Mouse (Mus musculus): ENCODE data around the gene B4galnt3. TPM values are rescaled to one million over a fixed set of nuclear protein-coding genes. Genes with fewer than 3 reads are reported as not detected.
A peak's percentile ranks its signal among the peaks of the same experiment; 100 is the strongest.

B4galnt3 gene
- total RNA-seq, 2 experiments from 2014 or later = not detected

GRCm38 (mm10) chr6:120188376-120189235, 105.8 kb downstream of the B4galnt3 start:
- peak; percentile 49 for ATAC-seq (replicated peaks; ENCODE audit: poor library complexity, severe bottlenecking)

DNA sequence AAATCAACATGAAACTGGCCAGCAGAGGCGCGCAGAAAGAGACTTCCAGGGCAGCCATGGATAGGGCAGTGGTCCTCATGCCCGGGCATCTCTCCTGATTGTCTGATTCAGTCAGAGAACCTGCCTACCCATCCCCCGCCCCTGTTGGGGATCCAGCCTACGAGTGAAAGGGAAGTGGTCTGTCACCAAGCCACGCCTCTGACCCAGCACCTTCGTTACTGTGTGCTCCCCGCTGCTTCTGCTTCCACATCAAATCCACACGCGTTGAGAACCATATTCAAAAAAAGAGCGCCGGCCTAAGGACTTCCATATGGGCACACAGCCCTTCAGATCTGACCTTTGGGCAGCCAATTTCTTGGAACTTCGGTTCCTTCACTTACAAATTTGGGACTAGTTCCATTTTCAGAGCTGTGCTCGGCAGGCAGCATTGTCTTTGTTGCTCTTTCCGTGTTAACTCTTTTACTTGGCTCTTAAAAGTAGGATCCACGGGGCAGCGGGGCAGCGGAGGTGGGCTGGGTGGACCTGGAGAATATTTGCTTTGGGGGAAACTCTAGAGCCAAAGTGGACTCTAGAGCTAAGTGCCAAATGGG, 106.7 kb downstream of the B4galnt3 start:
- peak; percentile 93 for ATAC-seq (replicated peaks; ENCODE audit: poor library complexity, severe bottlenecking)

- ATAC-seq (replicated peaks; ENCODE audit: poor library complexity, severe bottlenecking) = no peak
Observed at GRCm38 (mm10) chr6:120186594-120186993, 107.8 kb downstream of the B4galnt3 start.

- ATAC-seq (replicated peaks; ENCODE audit: poor library complexity, severe bottlenecking) = no peak
Observed at GRCm38 (mm10) chr6:120185756-120186155, 108.6 kb downstream of the B4galnt3 start.

GRCm38 (mm10) chr6:120185012-120185730, 109.2 kb downstream of the B4galnt3 start:
- no peak for ATAC-seq (replicated peaks; ENCODE audit: poor library complexity, severe bottlenecking)

- ATAC-seq (replicated peaks; ENCODE audit: poor library complexity, severe bottlenecking) = no peak
Observed at GRCm38 (mm10) chr6:120183771-120184170, 110.6 kb downstream of the B4galnt3 start.

DNA sequence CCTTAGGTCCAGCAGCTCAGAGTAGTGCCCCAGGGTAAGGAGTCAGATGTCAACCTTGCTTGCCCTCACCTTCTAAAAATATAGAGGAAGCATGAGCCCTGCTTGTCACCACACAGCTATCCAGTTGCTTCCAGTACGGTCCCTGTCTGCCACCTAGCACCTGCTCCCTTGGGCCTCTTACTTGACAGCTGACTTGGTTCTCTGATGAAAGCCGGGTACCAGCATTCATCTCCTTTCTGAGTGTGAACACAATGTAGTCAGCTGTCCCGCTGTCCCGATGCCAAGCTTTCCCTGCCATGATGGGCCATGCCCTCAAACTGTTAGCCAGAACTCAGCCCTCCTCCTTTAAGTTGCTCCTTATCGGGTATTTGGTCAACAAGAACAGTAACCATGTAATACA, 112.2 kb downstream of the B4galnt3 start:
- ATAC-seq (replicated peaks; ENCODE audit: poor library complexity, severe bottlenecking) = no peak

GRCm38 (mm10) chr6:120180492-120180891, 113.9 kb downstream of the B4galnt3 start:
- ATAC-seq (replicated peaks; ENCODE audit: poor library complexity, severe bottlenecking) = no peak

DNA sequence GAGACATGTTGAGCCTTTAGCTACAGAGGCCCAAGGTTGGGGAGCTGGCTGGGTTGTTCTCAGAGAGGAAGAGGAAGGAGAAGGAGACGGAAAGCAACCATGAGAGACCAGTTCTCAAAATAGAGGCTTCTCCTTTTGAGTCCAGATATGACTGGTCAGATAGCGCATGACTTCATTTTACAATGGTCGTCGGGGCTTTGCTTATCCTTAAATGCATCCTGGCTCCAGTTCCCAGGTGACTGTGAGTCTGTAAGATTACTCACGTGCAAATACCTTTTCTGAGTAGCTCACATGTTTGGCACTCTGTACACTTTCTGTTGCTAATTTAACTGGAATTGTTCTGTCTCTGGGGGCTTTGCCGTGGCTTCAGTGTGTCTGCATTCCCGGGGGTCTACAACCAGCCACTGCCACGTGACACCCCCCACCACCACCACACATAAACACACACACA, 114.6 kb downstream of the B4galnt3 start:
- ATAC-seq (replicated peaks; ENCODE audit: poor library complexity, severe bottlenecking) = peak; percentile 81

DNA sequence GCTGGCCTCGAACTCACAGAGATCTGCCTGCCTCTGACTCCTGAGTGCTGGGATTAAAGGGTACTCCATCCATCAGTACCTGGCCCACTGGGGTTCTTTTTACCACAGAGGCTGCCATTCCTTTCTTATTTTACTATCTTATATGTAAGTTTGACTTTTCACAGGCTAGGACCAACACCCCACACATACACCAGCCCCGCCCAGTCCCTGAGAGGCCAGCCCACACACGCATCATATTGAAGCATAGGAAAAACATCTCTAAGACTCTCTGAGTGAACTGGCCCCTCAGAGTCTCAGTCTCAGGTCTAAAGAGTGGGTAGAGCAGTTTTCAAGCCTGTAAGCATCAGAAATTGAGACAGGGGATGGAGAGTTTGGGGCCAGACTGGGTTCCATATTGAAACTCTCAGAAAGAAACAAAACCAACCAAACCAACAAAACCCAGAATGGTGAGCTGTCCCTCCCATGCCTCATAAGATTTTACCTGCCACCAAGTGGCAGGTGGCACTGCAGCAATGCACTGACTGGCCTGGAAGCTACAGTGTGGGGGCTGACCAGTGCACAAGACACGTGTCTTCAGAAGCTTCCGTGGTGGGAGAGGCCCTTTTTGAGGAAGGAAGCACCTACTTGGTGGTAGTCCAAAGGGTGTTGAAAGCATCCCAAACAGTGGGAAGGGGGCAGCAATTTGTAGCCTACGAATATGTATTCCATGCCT, 115.2 kb downstream of the B4galnt3 start:
- ATAC-seq (replicated peaks; ENCODE audit: poor library complexity, severe bottlenecking) = no peak

DNA sequence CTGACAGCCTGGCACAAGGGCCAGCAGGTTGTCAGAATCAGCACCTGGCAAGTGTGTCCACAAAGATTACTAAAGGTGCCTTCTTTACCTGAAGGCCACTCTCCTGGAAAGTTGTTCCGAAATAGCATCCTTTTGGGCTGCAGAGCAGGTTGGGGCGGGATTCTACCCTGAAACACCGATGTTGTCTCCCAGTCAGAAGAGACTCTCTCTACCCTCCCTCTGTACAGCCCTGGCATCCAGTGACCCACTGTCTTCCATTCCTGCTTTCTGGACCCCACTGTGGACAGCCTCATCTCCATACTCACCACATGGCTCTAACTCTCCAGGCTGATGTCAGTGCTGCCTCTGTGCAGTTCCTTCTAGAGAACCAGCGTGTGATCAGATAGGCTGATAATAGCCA, 118.7 kb downstream of the B4galnt3 start:
- no peak for ATAC-seq (replicated peaks; ENCODE audit: poor library complexity, severe bottlenecking)

- ATAC-seq (replicated peaks; ENCODE audit: poor library complexity, severe bottlenecking) = 0 out of 2 replicates have a peak, but pooled peaks have one; percentile 3
Observed at GRCm38 (mm10) chr6:120174602-120175115, 119.7 kb downstream of the B4galnt3 start.

- peak; percentile 44 for ATAC-seq (replicated peaks; ENCODE audit: poor library complexity, severe bottlenecking)
Observed at GRCm38 (mm10) chr6:120174028-120174601, 120.2 kb downstream of the B4galnt3 start.

GRCm38 (mm10) chr6:120172294-120173017, 121.9 kb downstream of the B4galnt3 start:
- peak; percentile 61 for ATAC-seq (replicated peaks; ENCODE audit: poor library complexity, severe bottlenecking)

GRCm38 (mm10) chr6:120167574-120167973, 126.8 kb downstream of the B4galnt3 start:
- ATAC-seq (replicated peaks; ENCODE audit: poor library complexity, severe bottlenecking) = no peak

DNA sequence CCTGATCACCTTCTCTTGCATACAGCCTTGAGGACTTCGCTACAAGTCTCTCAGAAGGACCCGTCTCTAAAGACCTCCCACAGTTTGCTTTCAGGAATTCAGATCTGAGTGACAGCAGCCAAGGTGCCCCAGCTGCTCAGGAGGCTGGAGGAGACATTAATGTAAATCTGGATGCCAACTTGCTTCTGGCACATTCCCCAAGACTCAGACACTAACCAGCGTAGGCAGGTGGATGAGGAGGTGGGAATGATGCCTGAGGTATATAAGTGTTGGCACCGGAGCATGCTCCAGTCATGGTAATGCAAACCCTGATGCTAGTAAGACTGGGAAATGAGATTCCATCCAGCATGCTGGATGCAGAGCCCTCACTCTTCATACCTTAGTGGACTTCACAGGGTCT, 129.6 kb downstream of the B4galnt3 start:
- no peak for ATAC-seq (replicated peaks; ENCODE audit: poor library complexity, severe bottlenecking)

- ATAC-seq (replicated peaks; ENCODE audit: poor library complexity, severe bottlenecking) = no peak
Observed at GRCm38 (mm10) chr6:120162928-120163327, 131.4 kb downstream of the B4galnt3 start.

- ATAC-seq (replicated peaks; ENCODE audit: poor library complexity, severe bottlenecking) = peak; percentile 73
Observed at GRCm38 (mm10) chr6:120159133-120159901, 135.0 kb downstream of the B4galnt3 start.
